Comparison of ENCODE assay signal across 29 mouse cellular contexts in genomic region chr13:99926249-99926648, GRCm38 (mm10). TPM values are rescaled to one million over a fixed set of nuclear protein-coding genes. Genes with fewer than 3 reads are reported as not detected.
A peak's percentile ranks its signal among the peaks of the same experiment; 100 is the strongest.
DNase-seq lines count a peak whose midpoint lies in the region; ATAC-seq and TF ChIP-seq lines count a peak whose summit lies in the region.
"Had no signal": no experiment of that assay in that cellular context is flagged by ENCODE, and none has a peak within 500 bp of the region (broad histone marks: within the 10 kb centered on the region; RNA-seq: fewer than 3 reads in every experiment).

No protein-coding gene starts in this region.

- no peak overlapping the region for H3K4me2 ChIP-seq in hindbrain, embryonic 11.5 days (replicated peaks; ENCODE audit: low read depth, low read length)
- H3K4me2 ChIP-seq in hindbrain, embryonic 14.5 days (replicated peaks): no peak overlapping the region
- H3K4me2 ChIP-seq: embryonic facial prominence, embryonic 13.5 days; heart, embryonic 13.5 days; limb, embryonic 15.5 days; lung, embryonic 15.5 days; midbrain, embryonic 15.5 days had no signal

- peak; percentile 54 for DNase-seq in hindbrain, embryonic 11.5 days (ENCODE audit: low spot score)
- DNase-seq in hindbrain, embryonic 10.5 days (ENCODE audit: low spot score): no peak
- DNase-seq in 3T3-L1 (ENCODE audit: low read depth, low spot score) (peak; percentile 9), Patski (ENCODE audit: low read depth, low spot score) (peak; percentile 35)
- no peak for DNase-seq in hindbrain, embryonic 14.5 days (ENCODE audit: low spot score)
- no peak for DNase-seq in right cerebral cortex, postnatal 4 days
- no peak for DNase-seq in right cerebral cortex, postnatal 10 days (ENCODE audit: low spot score in 2 of 2)
- DNase-seq in urinary bladder, postnatal 4 days (ENCODE audit: low spot score in 2 of 2): no peak
- DNase-seq: adrenal gland, postnatal 10 days; cerebellum, adult 9-11 months; gastrocnemius, postnatal 36 days; heart, adult 2 months; heart, postnatal 14 days; kidney, adult 11 months; left cerebral cortex, postnatal 4 days; lung, postnatal 36 days; right cerebral cortex, adult 18-20 months; spleen, adult 18-20 months had no signal

- H3K9me3 ChIP-seq in hindbrain, embryonic 11.5 days (ENCODE audit: control insufficient read depth, low read length): no peaks in the 10 kb centered on the region
- no peaks in the 10 kb centered on the region for H3K9me3 ChIP-seq in hindbrain, embryonic 10.5 days
- no peaks in the 10 kb centered on the region for H3K9me3 ChIP-seq in hindbrain, embryonic 14.5 days (ENCODE audit: control insufficient read depth, low read length)
- H3K9me3 ChIP-seq: embryonic facial prominence, embryonic 13.5 days; heart, embryonic 13.5 days; limb, embryonic 15.5 days; lung, embryonic 15.5 days; midbrain, embryonic 15.5 days had no signal

- no peak for TF ChIP-seq CTCF in Patski (IDR thresholded peaks at IDR 0.05)

- WGBS in hindbrain, embryonic 11.5 days: 47% methylated on average over 5 of the region's 5 CpGs
- WGBS in hindbrain, embryonic 10.5 days: 50% methylated on average over 5 of the region's 5 CpGs
- 21% methylated on average over 5 of the region's 5 CpGs for WGBS in hindbrain, embryonic 14.5 days

- 0 out of 2 replicates have a peak, but pooled peaks cover 3% of the 10 kb centered on the region for H3K4me1 ChIP-seq in hindbrain, embryonic 11.5 days (replicated peaks; ENCODE audit: control insufficient read depth, insufficient read depth, low read length)
- H3K4me1 ChIP-seq in hindbrain, embryonic 10.5 days (replicated peaks): peaks cover 26% of the 10 kb centered on the region
- peaks cover 7% of the 10 kb centered on the region; the same call in 1 of the 2 replicates for H3K4me1 ChIP-seq in hindbrain, embryonic 14.5 days (replicated peaks; ENCODE audit: control insufficient read depth, insufficient read depth, low read length)
- H3K4me1 ChIP-seq: embryonic facial prominence, embryonic 13.5 days; limb, embryonic 15.5 days; lung, embryonic 15.5 days; midbrain, embryonic 15.5 days had no signal

- no peak overlapping the region for H3K9ac ChIP-seq in hindbrain, embryonic 11.5 days (ENCODE audit: low read depth, low read length)
- H3K9ac ChIP-seq in hindbrain, embryonic 14.5 days: no peak overlapping the region
- H3K9ac ChIP-seq: embryonic facial prominence, embryonic 13.5 days; heart, embryonic 13.5 days; limb, embryonic 15.5 days; liver, embryonic 14.5 days; lung, embryonic 15.5 days; midbrain, embryonic 15.5 days had no signal

- no peak overlapping the region for H3K4me3 ChIP-seq in hindbrain, embryonic 11.5 days (ENCODE audit: low read depth, low read length)
- H3K4me3 ChIP-seq in hindbrain, embryonic 10.5 days: no peak overlapping the region
- H3K4me3 ChIP-seq in hindbrain, embryonic 14.5 days (replicated peaks; ENCODE audit: low read length): no peak overlapping the region
- H3K4me3 ChIP-seq: embryonic facial prominence, embryonic 13.5 days; erythroblast, embryonic 14.5 days; heart, adult 2 months; heart, embryonic 13.5 days; limb, embryonic 15.5 days; lung, embryonic 15.5 days; megakaryocyte, embryonic 14.5 days; midbrain, embryonic 15.5 days; myocyte had no signal

- in situ Hi-C loops in Patski (cut with MboI; ENCODE audit: low pct_unique_long_range_greater_than_20kb): no loop called here

- POLR2A ChIA-PET in Patski (lab: Charles Lee): no interaction called here

- ATAC-seq in hindbrain, embryonic 11.5 days (ENCODE audit: low FRiP score): peak; percentile 81
- peak; percentile 39 for ATAC-seq in Patski
- ATAC-seq in hindbrain, embryonic 14.5 days (ENCODE audit: low FRiP score): peak; percentile 69; the same call in 1 of the 2 replicates
- ATAC-seq: midbrain, embryonic 15.5 days had no signal

- CTCF ChIA-PET in Patski (lab: Charles Lee): no interaction called here

- no peaks in the 10 kb centered on the region for H3K36me3 ChIP-seq in hindbrain, embryonic 11.5 days (ENCODE audit: control insufficient read depth, insufficient read depth, low read length)
- H3K36me3 ChIP-seq in hindbrain, embryonic 10.5 days: no peaks in the 10 kb centered on the region
- H3K36me3 ChIP-seq in hindbrain, embryonic 14.5 days (replicated peaks; ENCODE audit: control insufficient read depth, insufficient read depth): no peaks in the 10 kb centered on the region
- H3K36me3 ChIP-seq: embryonic facial prominence, embryonic 13.5 days; heart, embryonic 13.5 days; limb, embryonic 15.5 days; lung, embryonic 15.5 days; midbrain, embryonic 15.5 days had no signal

- H3K27ac ChIP-seq in hindbrain, embryonic 11.5 days (ENCODE audit: low read depth, low read length): no peak overlapping the region
- no peak overlapping the region for H3K27ac ChIP-seq in hindbrain, embryonic 10.5 days
- H3K27ac ChIP-seq in hindbrain, embryonic 14.5 days: no peak overlapping the region
- H3K27ac ChIP-seq: embryonic facial prominence, embryonic 13.5 days; heart, adult 2 months; heart, embryonic 13.5 days; kidney, postnatal 0 days; limb, embryonic 15.5 days; liver, embryonic 14.5 days; lung, embryonic 15.5 days; midbrain, embryonic 15.5 days had no signal

- H3K27me3 ChIP-seq in hindbrain, embryonic 11.5 days (ENCODE audit: control insufficient read depth, insufficient read depth, low read length): no peaks in the 10 kb centered on the region
- H3K27me3 ChIP-seq in hindbrain, embryonic 10.5 days (ENCODE audit: insufficient read depth, poor library complexity, severe bottlenecking): no peaks in the 10 kb centered on the region
- no peaks in the 10 kb centered on the region for H3K27me3 ChIP-seq in Patski
- H3K27me3 ChIP-seq in hindbrain, embryonic 14.5 days (ENCODE audit: control insufficient read depth, insufficient read depth, low read length): no peaks in the 10 kb centered on the region
- H3K27me3 ChIP-seq: embryonic facial prominence, embryonic 13.5 days; heart, embryonic 13.5 days; limb, embryonic 15.5 days; lung, embryonic 15.5 days; midbrain, embryonic 15.5 days had no signal

RNA-seq across cellular contexts. Expression of gene Cartpt, which starts 25.4 kb away (rescaled TPM):
- 32.1 and 32.8 TPM in 2 replicates for polyA plus RNA-seq in hindbrain, embryonic 11.5 days (2014; fragmentation: Nextera tagmentation; extraction: Ambion mirVana)
- 9.3 and 31.1 TPM in 2 replicates for polyA plus RNA-seq in hindbrain, embryonic 10.5 days (2016; fragmentation: Nextera tagmentation; extraction: Ambion mirVana)
- polyA plus RNA-seq in Patski (2021): not detected
- polyA plus RNA-seq in hindbrain, embryonic 14.5 days (2014; fragmentation: Nextera tagmentation; extraction: Ambion mirVana): 25.8 and 34.3 TPM in 2 replicates
- polyA plus RNA-seq: C2C12; erythroblast, embryonic 14.5 days; liver, embryonic 14.5 days had no signal

Comparison
In these comparisons a context has a peak if more than half of its experiments do, and no peak if none do; other contexts are left out.
1. DNase-seq: peak in hindbrain, embryonic 11.5 days (single experiment), 3T3-L1 (single experiment) and Patski (single experiment); none in hindbrain, embryonic 10.5 days (single experiment), hindbrain, embryonic 14.5 days (single experiment), right cerebral cortex, postnatal 4 days (single experiment), right cerebral cortex, postnatal 10 days (0 of 2) and urinary bladder, postnatal 4 days (0 of 2).
2. RNA of gene Cartpt, which starts 25.4 kb away (polyA plus RNA-seq): 25.8 to 34.3 TPM in hindbrain, embryonic 14.5 days, 32.1 to 32.8 TPM in hindbrain, embryonic 11.5 days and 9.3 to 31.1 TPM in hindbrain, embryonic 10.5 days; not detected in Patski (single experiment); every median in the first group is over 10 times any median in the second.
3. Peak in every context shown above with its lines, with median percentiles within 50 percentile points of each other: ATAC-seq.